ENCODE assay signal across 8 mouse cellular contexts in genomic region chr16:18629390-18630231, GRCm38 (mm10). TPM values are rescaled to one million over a fixed set of nuclear protein-coding genes. Genes with fewer than 3 reads are reported as not detected.
DNase-seq lines count a peak whose midpoint lies in the region; ATAC-seq and TF ChIP-seq lines count a peak whose summit lies in the region.

Sept5 (minus strand) TSS chr16:18629954.

- TF ChIP-seq CTCF in stomach, postnatal 0 days (IDR thresholded peaks at IDR 0.05; ENCODE audit: low read depth), result no peak

- peaks cover 47% of the 10 kb centered on the region for H3K27me3 ChIP-seq in limb, embryonic 12.5 days
- H3K27me3 ChIP-seq in midbrain, embryonic 13.5 days, result peaks cover 45% of the 10 kb centered on the region
- H3K27me3 ChIP-seq in stomach, postnatal 0 days (ENCODE audit: control insufficient read depth, insufficient read depth, low read length), result 0 out of 2 replicates have a peak, but pooled peaks cover 4% of the 10 kb centered on the region

- H3K4me2 ChIP-seq in limb, embryonic 12.5 days, result peak within 1 kb of the TSS; percentile 73
- peak within 1 kb of the TSS; percentile 90 for H3K4me2 ChIP-seq in midbrain, embryonic 13.5 days (replicated peaks)
- peak within 1 kb of the TSS; percentile 97 for H3K4me2 ChIP-seq in stomach, postnatal 0 days (replicated peaks; ENCODE audit: low read depth)

- H3K4me1 ChIP-seq in limb, embryonic 12.5 days (replicated peaks), result peaks cover 34% of the 10 kb centered on the region
- H3K4me1 ChIP-seq in midbrain, embryonic 13.5 days (replicated peaks), result peaks cover 39% of the 10 kb centered on the region
- no peaks in the 10 kb centered on the region for H3K4me1 ChIP-seq in stomach, postnatal 0 days (replicated peaks; ENCODE audit: control insufficient read depth, insufficient read depth)

- peak within 1 kb of the TSS; percentile 90 for H3K4me3 ChIP-seq in limb, embryonic 12.5 days (replicated peaks)
- peak within 1 kb of the TSS; percentile 88 for H3K4me3 ChIP-seq in midbrain, embryonic 13.5 days (replicated peaks)
- peak within 1 kb of the TSS; percentile 70 for H3K4me3 ChIP-seq in stomach, postnatal 0 days (ENCODE audit: low read depth, low read length)

- WGBS in limb, embryonic 12.5 days, result under 1% methylated on average over 88 of the region's 93 CpGs
- under 1% methylated on average over 71 of the region's 93 CpGs for WGBS in midbrain, embryonic 13.5 days
- under 1% methylated on average over 66 of the region's 93 CpGs for WGBS in stomach, postnatal 0 days

- ATAC-seq in limb, embryonic 12.5 days (ENCODE audit: insufficient number of reproducible peaks, insufficient read depth, low FRiP score, low TSS enrichment, low read depth), result peak; percentile 26; the same call in 1 of the 2 replicates
- ATAC-seq in midbrain, embryonic 13.5 days, result peak; percentile 66
- peak; percentile 55 for ATAC-seq in stomach, postnatal 0 days (ENCODE audit: low FRiP score, low TSS enrichment)

- peaks cover 10% of the 10 kb centered on the region for H3K36me3 ChIP-seq in limb, embryonic 12.5 days
- peaks cover 12% of the 10 kb centered on the region for H3K36me3 ChIP-seq in midbrain, embryonic 13.5 days
- no peaks in the 10 kb centered on the region for H3K36me3 ChIP-seq in stomach, postnatal 0 days (ENCODE audit: control insufficient read depth, insufficient read depth, low read length)

- peak within 1 kb of the TSS; percentile 75 for H3K27ac ChIP-seq in limb, embryonic 12.5 days
- H3K27ac ChIP-seq in midbrain, embryonic 13.5 days, result peak within 1 kb of the TSS; percentile 91
- H3K27ac ChIP-seq in stomach, postnatal 0 days (replicated peaks), result peak within 1 kb of the TSS; percentile 67

- peak within 1 kb of the TSS; percentile 88 for H3K9ac ChIP-seq in limb, embryonic 12.5 days (replicated peaks)
- peak within 1 kb of the TSS; percentile 96 for H3K9ac ChIP-seq in midbrain, embryonic 13.5 days (replicated peaks)
- peak within 1 kb of the TSS; percentile 73 for H3K9ac ChIP-seq in stomach, postnatal 0 days (ENCODE audit: low read length)

- TF ChIP-seq EP300 in stomach, postnatal 0 days (optimal IDR thresholded peaks at IDR 0.05), result no peak

- H3K9me3 ChIP-seq in limb, embryonic 12.5 days, result 0 out of 2 replicates have a peak, but pooled peaks cover 3% of the 10 kb centered on the region
- H3K9me3 ChIP-seq in midbrain, embryonic 13.5 days, result no peaks in the 10 kb centered on the region
- H3K9me3 ChIP-seq in stomach, postnatal 0 days (ENCODE audit: control insufficient read depth, low read length), result no peaks in the 10 kb centered on the region

- DNase-seq in urinary bladder, adult 18-20 months (ENCODE audit: low spot score in 2 of 2), result peak; percentile 42 to 60
- DNase-seq in urinary bladder, postnatal 10 days (ENCODE audit: low spot score), result no peak
- peak; percentile 62 for DNase-seq in embryo, embryonic 9.5 days (ENCODE audit: extremely low spot score)
- DNase-seq in heart, adult 11 months, result peak; percentile 98
- peak; percentile 26 for DNase-seq in kidney, adult 11 months
- DNase-seq in stomach, postnatal 0 days (ENCODE audit: low spot score), result peak; percentile 69

RNA-seq across cellular contexts. Expression of gene Sept5, which starts in this region (rescaled TPM):
- 31.7 and 34.2 TPM in 2 replicates for polyA plus RNA-seq in limb, embryonic 12.5 days (2016; fragmentation: Nextera tagmentation; extraction: Ambion mirVana)
- polyA plus RNA-seq in midbrain, embryonic 13.5 days (2015; fragmentation: Nextera tagmentation; extraction: Ambion mirVana), result 149 and 151 TPM in 2 replicates
- polyA plus RNA-seq in stomach, postnatal 0 days (2015; fragmentation: Nextera tagmentation; extraction: Ambion mirVana), result 38.0 and 38.8 TPM in 2 replicates
